8 mouse cellular contexts compared by ENCODE assay signal in genomic region chr7:24480986-24481473, GRCm38 (mm10). TPM values are rescaled to one million over a fixed set of nuclear protein-coding genes. Genes with fewer than 3 reads are reported as not detected.
A peak's percentile ranks its signal among the peaks of the same experiment; 100 is the strongest.
DNase-seq lines count a peak whose midpoint lies in the region; ATAC-seq lines count a peak whose summit lies in the region.

No protein-coding gene starts in this region.

- H3K9me3 ChIP-seq in heart, embryonic 14.5 days (ENCODE audit: control insufficient read depth, low read length): peaks cover 5% of the 10 kb centered on the region; the same call in 1 of the 2 replicates
- H3K9me3 ChIP-seq in embryonic facial prominence, embryonic 10.5 days: no peaks in the 10 kb centered on the region
- H3K9me3 ChIP-seq in hindbrain, embryonic 15.5 days: no peaks in the 10 kb centered on the region
- no peaks in the 10 kb centered on the region for H3K9me3 ChIP-seq in midbrain, embryonic 14.5 days (ENCODE audit: control insufficient read depth, low read length)

- DNase-seq in heart, adult 8-10 months (ENCODE audit: low spot score): no peak
- DNase-seq in embryonic facial prominence, embryonic 10.5 days (ENCODE audit: low spot score): no peak
- no peak for DNase-seq in midbrain, embryonic 14.5 days
- no peak for DNase-seq in adrenal gland, postnatal 36 days
- no peak for DNase-seq in right cerebral cortex, adult 2 months (ENCODE audit: low spot score in 2 of 2)
- DNase-seq in embryo, embryonic 10 days (ENCODE audit: low spot score): no peak

- H3K27me3 ChIP-seq in heart, embryonic 14.5 days (ENCODE audit: control insufficient read depth, insufficient read depth, low read length): peaks cover 47% of the 10 kb centered on the region
- peaks cover 76% of the 10 kb centered on the region for H3K27me3 ChIP-seq in embryonic facial prominence, embryonic 10.5 days (replicated peaks; ENCODE audit: low read depth, poor library complexity, severe bottlenecking)
- no peaks in the 10 kb centered on the region for H3K27me3 ChIP-seq in hindbrain, embryonic 15.5 days
- no peaks in the 10 kb centered on the region for H3K27me3 ChIP-seq in midbrain, embryonic 14.5 days (ENCODE audit: control insufficient read depth, insufficient read depth, low read length)

- no peaks in the 10 kb centered on the region for H3K36me3 ChIP-seq in heart, embryonic 14.5 days (ENCODE audit: control insufficient read depth, insufficient read depth, low read length)
- no peaks in the 10 kb centered on the region for H3K36me3 ChIP-seq in embryonic facial prominence, embryonic 10.5 days (replicated peaks)
- no peaks in the 10 kb centered on the region for H3K36me3 ChIP-seq in hindbrain, embryonic 15.5 days
- H3K36me3 ChIP-seq in midbrain, embryonic 14.5 days (ENCODE audit: control insufficient read depth, insufficient read depth, low read length): no peaks in the 10 kb centered on the region

- peak overlapping the region; percentile 70 for H3K9ac ChIP-seq in heart, embryonic 14.5 days (ENCODE audit: low read length)
- H3K9ac ChIP-seq in hindbrain, embryonic 15.5 days: peak overlapping the region; percentile 88
- peak overlapping the region; percentile 97 for H3K9ac ChIP-seq in midbrain, embryonic 14.5 days (replicated peaks; ENCODE audit: low read length)

- peak; percentile 12; the same call in 1 of the 2 replicates for ATAC-seq in heart, embryonic 14.5 days (ENCODE audit: insufficient number of reproducible peaks, insufficient read depth, low FRiP score, low read depth)
- ATAC-seq in hindbrain, embryonic 15.5 days (ENCODE audit: low FRiP score, low read depth): peak; percentile 27
- ATAC-seq in midbrain, embryonic 14.5 days (ENCODE audit: low FRiP score, low TSS enrichment): no peak; the same call in 1 of the 2 replicates

- peak overlapping the region; percentile 47 to 54 for H3K4me3 ChIP-seq in heart, embryonic 14.5 days (ENCODE audit: control insufficient read depth in 1 of 2, insufficient read depth in 1 of 2, low read depth in 1 of 2, low read length in 2 of 2)
- H3K4me3 ChIP-seq in embryonic facial prominence, embryonic 10.5 days: peak overlapping the region; percentile 83
- peak overlapping the region; percentile 78 for H3K4me3 ChIP-seq in hindbrain, embryonic 15.5 days
- peak overlapping the region; percentile 74 for H3K4me3 ChIP-seq in midbrain, embryonic 14.5 days (replicated peaks; ENCODE audit: low read depth, low read length)

- 16% methylated on average over 14 of the region's 14 CpGs for WGBS in heart, embryonic 14.5 days
- 11% methylated on average over 14 of the region's 14 CpGs for WGBS in embryonic facial prominence, embryonic 10.5 days
- 10% methylated on average over 14 of the region's 14 CpGs for WGBS in hindbrain, embryonic 15.5 days
- WGBS in midbrain, embryonic 14.5 days: 12% methylated on average over 14 of the region's 14 CpGs

- H3K4me1 ChIP-seq in heart, embryonic 14.5 days (ENCODE audit: control insufficient read depth in 2 of 2, insufficient read depth in 2 of 2, low read length in 2 of 2): peaks cover 0 to 10% of the 10 kb centered on the region in 2 experiments; a peak in 1 of 4 replicates
- H3K4me1 ChIP-seq in embryonic facial prominence, embryonic 10.5 days: peaks cover 31% of the 10 kb centered on the region
- peaks cover 57% of the 10 kb centered on the region for H3K4me1 ChIP-seq in hindbrain, embryonic 15.5 days (replicated peaks)
- peaks cover 43% of the 10 kb centered on the region for H3K4me1 ChIP-seq in midbrain, embryonic 14.5 days (ENCODE audit: control insufficient read depth, insufficient read depth, low read length)

- H3K4me2 ChIP-seq in heart, embryonic 14.5 days (ENCODE audit: low read length): peak overlapping the region; percentile 94
- H3K4me2 ChIP-seq in hindbrain, embryonic 15.5 days: peak overlapping the region; percentile 76
- H3K4me2 ChIP-seq in midbrain, embryonic 14.5 days (ENCODE audit: low read length): peak overlapping the region; percentile 86

- H3K27ac ChIP-seq in heart, embryonic 14.5 days (replicated peaks in 1 of 2; ENCODE audit: control insufficient read depth in 1 of 2, insufficient read depth in 1 of 2, low read depth in 2 of 2, low read length in 2 of 2): no peak overlapping the region
- H3K27ac ChIP-seq in embryonic facial prominence, embryonic 10.5 days (replicated peaks): peak overlapping the region; percentile 85
- H3K27ac ChIP-seq in hindbrain, embryonic 15.5 days (replicated peaks): peak overlapping the region; percentile 91
- peak overlapping the region; percentile 88; the same call in 1 of the 2 replicates for H3K27ac ChIP-seq in midbrain, embryonic 14.5 days (replicated peaks; ENCODE audit: low read depth, low read length)

RNA-seq across cellular contexts. Expression of gene Cadm4, which starts 0.8 kb away (rescaled TPM):
- polyA plus RNA-seq in heart, embryonic 14.5 days (2014; fragmentation: Nextera tagmentation; extraction: Ambion mirVana): 0.46 and 0.47 TPM in 2 replicates
- total RNA-seq in heart, adult 8-10 months (2022): 10 to 100 TPM; 16.6 to 22.0 (median 18.7) TPM
- polyA plus RNA-seq in embryonic facial prominence, embryonic 10.5 days (2016; fragmentation: Nextera tagmentation; extraction: Ambion mirVana): 5.0 and 5.7 TPM in 2 replicates
- 77.9 and 80.4 TPM in 2 replicates for polyA plus RNA-seq in hindbrain, embryonic 15.5 days (2015; fragmentation: Nextera tagmentation; extraction: Ambion mirVana)
- polyA plus RNA-seq in midbrain, embryonic 14.5 days (2014; fragmentation: Nextera tagmentation; extraction: Ambion mirVana): 26.2 and 63.4 TPM in 2 replicates
- 1 to 10 TPM; 2.8 to 3.6 TPM for total RNA-seq in adrenal gland, postnatal 36 days (2021)

RNA-seq across cellular contexts. Expression of gene Plaur, which starts 18.7 kb away (rescaled TPM):
- 7.9 and 8.2 TPM in 2 replicates for polyA plus RNA-seq in heart, embryonic 14.5 days (2014; fragmentation: Nextera tagmentation; extraction: Ambion mirVana)
- 1 to 10 TPM; 1.7 to 9.2 (median 2.6) TPM for total RNA-seq in heart, adult 8-10 months (2022)
- polyA plus RNA-seq in embryonic facial prominence, embryonic 10.5 days (2016; fragmentation: Nextera tagmentation; extraction: Ambion mirVana): 1.7 TPM in 2 replicates
- polyA plus RNA-seq in hindbrain, embryonic 15.5 days (2015; fragmentation: Nextera tagmentation; extraction: Ambion mirVana): 1.3 and 1.5 TPM in 2 replicates
- polyA plus RNA-seq in midbrain, embryonic 14.5 days (2014; fragmentation: Nextera tagmentation; extraction: Ambion mirVana): 1.1 and 2.6 TPM in 2 replicates
- 1 to 10 TPM; 7.9 to 9.8 TPM for total RNA-seq in adrenal gland, postnatal 36 days (2021)

RNA-seq across cellular contexts. Expression of gene Zfp428, which starts 25.8 kb away (rescaled TPM):
- 23.7 and 28.2 TPM in 2 replicates for polyA plus RNA-seq in heart, embryonic 14.5 days (2014; fragmentation: Nextera tagmentation; extraction: Ambion mirVana)
- total RNA-seq in heart, adult 8-10 months (2022): 10 to 100 TPM; 15.1 to 17.1 (median 15.6) TPM
- 100.0 and 110 TPM in 2 replicates for polyA plus RNA-seq in embryonic facial prominence, embryonic 10.5 days (2016; fragmentation: Nextera tagmentation; extraction: Ambion mirVana)
- polyA plus RNA-seq in hindbrain, embryonic 15.5 days (2015; fragmentation: Nextera tagmentation; extraction: Ambion mirVana): 281 and 307 TPM in 2 replicates
- 216 and 303 TPM in 2 replicates for polyA plus RNA-seq in midbrain, embryonic 14.5 days (2014; fragmentation: Nextera tagmentation; extraction: Ambion mirVana)
- 1 to 10 TPM; 6.0 to 6.8 TPM for total RNA-seq in adrenal gland, postnatal 36 days (2021)

RNA-seq across cellular contexts. Expression of gene Irgc1, which starts 28.9 kb away (rescaled TPM):
- not detected in 2 replicates for polyA plus RNA-seq in heart, embryonic 14.5 days (2014; fragmentation: Nextera tagmentation; extraction: Ambion mirVana)
- under 1 TPM in 1 of 4 experiments, not detected in 3; 0.32 TPM for total RNA-seq in heart, adult 8-10 months (2022)
- not detected in 2 replicates for polyA plus RNA-seq in embryonic facial prominence, embryonic 10.5 days (2016; fragmentation: Nextera tagmentation; extraction: Ambion mirVana)
- polyA plus RNA-seq in hindbrain, embryonic 15.5 days (2015; fragmentation: Nextera tagmentation; extraction: Ambion mirVana): not detected in 2 replicates
- not detected in 2 replicates for polyA plus RNA-seq in midbrain, embryonic 14.5 days (2014; fragmentation: Nextera tagmentation; extraction: Ambion mirVana)
- total RNA-seq in adrenal gland, postnatal 36 days (2021): not detected

RNA-seq across cellular contexts. Expression of gene AC161166.1, which starts 31.2 kb away (rescaled TPM):
- 0.38 TPM in 1 of 2 replicates, not detected in the other for polyA plus RNA-seq in heart, embryonic 14.5 days (2014; fragmentation: Nextera tagmentation; extraction: Ambion mirVana)
- total RNA-seq in heart, adult 8-10 months (2022): not detected
- polyA plus RNA-seq in embryonic facial prominence, embryonic 10.5 days (2016; fragmentation: Nextera tagmentation; extraction: Ambion mirVana): 1.2 TPM in 2 replicates
- polyA plus RNA-seq in hindbrain, embryonic 15.5 days (2015; fragmentation: Nextera tagmentation; extraction: Ambion mirVana): 1.00 and 1.5 TPM in 2 replicates
- polyA plus RNA-seq in midbrain, embryonic 14.5 days (2014; fragmentation: Nextera tagmentation; extraction: Ambion mirVana): 0.93 and 1.8 TPM in 2 replicates
- not detected for total RNA-seq in adrenal gland, postnatal 36 days (2021)

Comparison
In these comparisons a context has a peak if more than half of its experiments do, and no peak if none do; other contexts are left out.
1. H3K27ac ChIP-seq: peak in embryonic facial prominence, embryonic 10.5 days (single experiment), hindbrain, embryonic 15.5 days (single experiment) and midbrain, embryonic 14.5 days (single experiment); none in heart, embryonic 14.5 days (0 of 2).
2. Peak in every context shown above with its lines, with median percentiles within 50 percentile points of each other: H3K4me2 ChIP-seq, H3K4me3 ChIP-seq and H3K9ac ChIP-seq.